In the genomic region with DNA sequence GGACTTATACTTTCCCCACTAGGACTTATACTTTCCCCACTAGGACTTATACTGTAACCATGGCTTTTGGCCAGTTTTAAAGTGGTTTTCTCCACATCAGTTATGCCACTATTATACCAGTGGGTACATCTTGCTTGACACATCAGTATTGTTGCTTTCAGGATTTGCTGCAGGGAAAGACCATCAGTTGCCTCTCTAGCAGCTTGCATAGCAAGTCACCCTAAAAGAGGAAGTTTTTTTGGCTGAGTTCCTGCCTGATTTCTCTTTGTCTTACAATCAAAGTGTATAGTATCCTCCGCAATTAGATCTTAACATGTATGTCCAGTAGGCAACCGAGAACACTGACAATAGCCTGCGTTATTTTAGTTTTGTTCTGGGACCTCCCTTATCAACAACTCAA, we compare ENCODE assay signal across 22 mouse cellular contexts. TPM values are rescaled to one million over a fixed set of nuclear protein-coding genes. Genes with fewer than 3 reads are reported as not detected.
A peak's percentile ranks its signal among the peaks of the same experiment; 100 is the strongest.
DNase-seq lines count a peak whose midpoint lies in the region; ATAC-seq and TF ChIP-seq lines count a peak whose summit lies in the region.
"Had no signal": no experiment of that assay in that cellular context is flagged by ENCODE, and none has a peak within 500 bp of the region (broad histone marks: within the 10 kb centered on the region; RNA-seq: fewer than 3 reads in every experiment).

No protein-coding gene starts in this region.

- no peaks in the 10 kb centered on the region for H3K9me3 ChIP-seq in lung, postnatal 0 days (ENCODE audit: low read length)
- H3K9me3 ChIP-seq: embryonic facial prominence, embryonic 12.5 days; heart, embryonic 15.5 days; hindbrain, embryonic 10.5 days; intestine, embryonic 15.5 days had no signal

- H3K27me3 ChIP-seq in lung, postnatal 0 days (replicated peaks; ENCODE audit: insufficient read depth, low read length): no peaks in the 10 kb centered on the region
- H3K27me3 ChIP-seq: embryonic facial prominence, embryonic 12.5 days; heart, embryonic 15.5 days; intestine, embryonic 15.5 days had no signal

- no peak for TF ChIP-seq POLR2A in bone marrow macrophage, adult 2 months (IDR thresholded peaks at IDR 0.05; ENCODE audit: borderline replicate concordance, low read depth, low read length)

- H3K79me2 ChIP-seq in macrophage (ENCODE audit: inconsistent target): no peaks in the 10 kb centered on the region

- TF ChIP-seq CTCF in lung, postnatal 0 days (IDR thresholded peaks at IDR 0.05): no peak
- no peak for TF ChIP-seq CTCF in bone marrow macrophage, adult 2 months (IDR thresholded peaks at IDR 0.05; ENCODE audit: low read depth, low read length)

- no peak for ATAC-seq in lung, postnatal 0 days
- ATAC-seq: forebrain, embryonic 16.5 days; intestine, embryonic 15.5 days had no signal

- peak; percentile 9 for DNase-seq in lung, postnatal 0 days (ENCODE audit: low spot score)
- no peak for DNase-seq in lung, postnatal 4 days
- DNase-seq in skeletal muscle tissue, adult 2 months (ENCODE audit: low read depth, low spot score): peak; percentile 2
- no peak for DNase-seq in left cerebral cortex, postnatal 25 days (ENCODE audit: low spot score in 2 of 2)
- no peak for DNase-seq in T-cell, adult 2 months (ENCODE audit: low spot score)
- no peak for DNase-seq in c-Kit-positive CD71-positive TER-119-positive erythroid progenitor cells, embryonic 14.5 days (ENCODE audit: low spot score)
- DNase-seq: adrenal gland, adult 8-10 months; adrenal gland, postnatal 36 days; cerebellum, adult 2 months; cerebellum, postnatal 14 days; gastrocnemius, postnatal 10 days; heart, adult 2 months; heart, postnatal 14 days had no signal

- no peak overlapping the region for H3K9ac ChIP-seq in lung, postnatal 0 days (replicated peaks; ENCODE audit: low read depth)
- H3K9ac ChIP-seq: embryonic facial prominence, embryonic 12.5 days; heart, embryonic 15.5 days; hindbrain, embryonic 14.5 days; intestine, embryonic 15.5 days had no signal

- intact Hi-C loops in left cerebral cortex, postnatal 25 days (cut with DNase I): no loop called here

- no peak overlapping the region for H3K4me2 ChIP-seq in lung, postnatal 0 days (replicated peaks; ENCODE audit: low read depth, low read length)
- H3K4me2 ChIP-seq: embryonic facial prominence, embryonic 12.5 days; heart, embryonic 11.5 days; heart, embryonic 15.5 days; hindbrain, embryonic 14.5 days; intestine, embryonic 15.5 days had no signal

- H3K36me3 ChIP-seq in lung, postnatal 0 days (ENCODE audit: insufficient read depth, low read length): no peaks in the 10 kb centered on the region
- H3K36me3 ChIP-seq in macrophage (ENCODE audit: inconsistent target): no peaks in the 10 kb centered on the region; the same call in 1 of the 2 replicates

- 89% methylated on average over 3 of the region's 3 CpGs for WGBS in lung, postnatal 0 days
- WGBS in macrophage (ENCODE audit: missing documents): 24% methylated on average over 3 of the region's 3 CpGs

- no peak overlapping the region for H3K4me3 ChIP-seq in lung, postnatal 0 days (ENCODE audit: low read depth, low read length)
- H3K4me3 ChIP-seq in bone marrow macrophage, adult 2 months (ENCODE audit: insufficient read depth, low read length): no peak overlapping the region
- H3K4me3 ChIP-seq in macrophage (ENCODE audit: inconsistent target): no peak overlapping the region
- H3K4me3 ChIP-seq: embryonic facial prominence, embryonic 12.5 days; heart, adult 2 months; heart, embryonic 15.5 days; hindbrain, embryonic 10.5 days; intestine, embryonic 15.5 days had no signal

- no peaks in the 10 kb centered on the region for H3K4me1 ChIP-seq in lung, postnatal 0 days (ENCODE audit: insufficient read depth, low read depth, low read length)
- H3K4me1 ChIP-seq in bone marrow macrophage, adult 2 months (ENCODE audit: control insufficient read depth, insufficient read depth, low read length): peaks cover 8% of the 10 kb centered on the region
- H3K4me1 ChIP-seq: embryonic facial prominence, embryonic 12.5 days; heart, embryonic 15.5 days; hindbrain, embryonic 10.5 days; intestine, embryonic 15.5 days had no signal

- no peak for TF ChIP-seq EP300 in lung, postnatal 0 days (IDR thresholded peaks at IDR 0.05)

- no peak overlapping the region for H3K27ac ChIP-seq in lung, postnatal 0 days (ENCODE audit: low read length)
- H3K27ac ChIP-seq in bone marrow macrophage, adult 2 months (ENCODE audit: insufficient read depth, low read depth, low read length): peak overlapping the region; percentile 22; the same call in 1 of the 2 replicates
- peak overlapping the region; percentile 78 for H3K27ac ChIP-seq in macrophage
- H3K27ac ChIP-seq: embryonic facial prominence, embryonic 12.5 days; heart, adult 2 months; heart, embryonic 15.5 days; hindbrain, embryonic 10.5 days; hindbrain, embryonic 14.5 days; intestine, embryonic 15.5 days had no signal

RNA-seq across cellular contexts. Expression of a gene that starts 30.9 kb away (rescaled TPM):
- 3.4 and 4.5 TPM in 2 replicates for polyA plus RNA-seq in lung, postnatal 0 days (2015; fragmentation: Nextera tagmentation; extraction: Ambion mirVana)
- 73.4 and 77.4 TPM in 2 replicates for polyA plus RNA-seq in bone marrow macrophage, adult 2 months (2012; ENCODE audit: insufficient read depth, insufficient read length, missing spikeins)
- 100 to 1,000 TPM in 3 of 26 experiments, 10 to 100 TPM in 23; 14.9 to 122 (median 41.2) TPM for total RNA-seq in macrophage (2018; cell fraction: chromatin; rRNA removed)
- 10 to 100 TPM in 25 of 26 experiments, 1 to 10 TPM in 1; 8.6 to 93.5 (median 33.9) TPM for total RNA-seq in macrophage (2018; cell fraction: cytosol; rRNA removed)
- total RNA-seq in macrophage (2018; cell fraction: nucleus; rRNA removed): 100 to 1,000 TPM in 3 of 26 experiments, 10 to 100 TPM in 23; 21.0 to 154 (median 50.7) TPM
- 30.2 to 112 TPM (median 42.3 TPM) in 3 replicates for polyA plus RNA-seq in macrophage (2018)
- 1 to 10 TPM; 5.6 to 5.7 TPM for total RNA-seq in left cerebral cortex, postnatal 25 days (2021)

RNA-seq across cellular contexts. Expression of a gene that starts 49.4 kb away (rescaled TPM):
- polyA plus RNA-seq in lung, postnatal 0 days (2015; fragmentation: Nextera tagmentation; extraction: Ambion mirVana): 0.21 and 0.24 TPM in 2 replicates
- not detected in 2 replicates for polyA plus RNA-seq in bone marrow macrophage, adult 2 months (2012; ENCODE audit: insufficient read depth, insufficient read length, missing spikeins)
- under 1 TPM in 5 of 26 experiments, not detected in 21; 0.16 to 0.57 (median 0.41) TPM for total RNA-seq in macrophage (2018; cell fraction: chromatin; rRNA removed)
- total RNA-seq in macrophage (2018; cell fraction: cytosol; rRNA removed): under 1 TPM in 10 of 26 experiments, not detected in 16; 0.03 to 0.18 (median 0.08) TPM
- under 1 TPM in 4 of 26 experiments, not detected in 22; 0.16 to 0.44 (median 0.26) TPM for total RNA-seq in macrophage (2018; cell fraction: nucleus; rRNA removed)
- 0.06 TPM in 1 of 3 replicates, not detected in the others for polyA plus RNA-seq in macrophage (2018)
- total RNA-seq in left cerebral cortex, postnatal 25 days (2021): 100 to 1,000 TPM; 356 to 377 TPM
- polyA plus RNA-seq: heart, embryonic 11.5 days had no signal

Comparison
In these comparisons a context has a peak if more than half of its experiments do, and no peak if none do; other contexts are left out.
1. DNase-seq: peak in lung, postnatal 0 days (single experiment) and skeletal muscle tissue, adult 2 months (single experiment); none in lung, postnatal 4 days (0 of 2), left cerebral cortex, postnatal 25 days (0 of 2), T-cell, adult 2 months (single experiment) and c-Kit-positive CD71-positive TER-119-positive erythroid progenitor cells, embryonic 14.5 days (single experiment).